In genomic region chr11:51448256-51448655, GRCm38 (mm10) we compare ENCODE assay signal across 26 mouse cellular contexts.
DNase-seq lines count a peak whose midpoint lies in the region; ATAC-seq and TF ChIP-seq lines count a peak whose summit lies in the region.
"Had no signal": no experiment of that assay in that cellular context is flagged by ENCODE, and none has a peak within 500 bp of the region (broad histone marks: within the 10 kb centered on the region; RNA-seq: fewer than 3 reads in every experiment).

No protein-coding gene starts in this region.

- whole genome bisulfite sequencing in kidney, adult 2 months: 88% methylated on average over 4 of the region's 4 CpGs
- WGBS in kidney, embryonic 15.5 days: 80% methylated on average over 4 of the region's 4 CpGs
- WGBS in midbrain, embryonic 10.5 days: 68% methylated on average over 4 of the region's 4 CpGs
- 60% methylated on average over 4 of the region's 4 CpGs for WGBS in midbrain, embryonic 14.5 days

- no peak for ATAC-seq in kidney, embryonic 15.5 days (replicated peaks; ENCODE audit: low FRiP score)
- no peak for ATAC-seq in midbrain, embryonic 14.5 days (ENCODE audit: low FRiP score, low TSS enrichment)
- ATAC-seq: forebrain, embryonic 14.5 days; forebrain, postnatal 0 days had no signal

- H3K4me1 ChIP-seq in kidney, adult 2 months (ENCODE audit: control insufficient read depth, insufficient read depth, low read length): no peaks in the 10 kb centered on the region
- H3K4me1 ChIP-seq in kidney, embryonic 15.5 days: peaks cover 3% of the 10 kb centered on the region; the same call in 1 of the 2 replicates
- peaks cover 36% of the 10 kb centered on the region for H3K4me1 ChIP-seq in midbrain, embryonic 10.5 days
- H3K4me1 ChIP-seq in midbrain, embryonic 14.5 days (ENCODE audit: control insufficient read depth, insufficient read depth, low read length): 0 out of 2 replicates have a peak, but pooled peaks cover 7% of the 10 kb centered on the region
- H3K4me1 ChIP-seq: heart, embryonic 15.5 days had no signal

- H3K36me3 ChIP-seq in kidney, adult 2 months (ENCODE audit: control insufficient read depth, insufficient read depth, low read length): no peaks in the 10 kb centered on the region
- H3K36me3 ChIP-seq in kidney, embryonic 15.5 days: no peaks in the 10 kb centered on the region
- no peaks in the 10 kb centered on the region for H3K36me3 ChIP-seq in midbrain, embryonic 10.5 days
- no peaks in the 10 kb centered on the region for H3K36me3 ChIP-seq in midbrain, embryonic 14.5 days (ENCODE audit: control insufficient read depth, insufficient read depth, low read length)
- H3K36me3 ChIP-seq: G1E; heart, embryonic 12.5 days; heart, embryonic 15.5 days; hindbrain, embryonic 12.5 days; hindbrain, embryonic 15.5 days had no signal

- H3K27me3 ChIP-seq in kidney, adult 2 months (replicated peaks; ENCODE audit: control insufficient read depth, insufficient read depth, low read length): no peaks in the 10 kb centered on the region
- no peaks in the 10 kb centered on the region; the same call in 1 of the 2 replicates for H3K27me3 ChIP-seq in kidney, embryonic 15.5 days
- no peaks in the 10 kb centered on the region for H3K27me3 ChIP-seq in midbrain, embryonic 10.5 days (ENCODE audit: low read depth, poor library complexity, severe bottlenecking)
- H3K27me3 ChIP-seq in midbrain, embryonic 14.5 days (ENCODE audit: control insufficient read depth, insufficient read depth, low read length): no peaks in the 10 kb centered on the region
- H3K27me3 ChIP-seq: hindbrain, embryonic 12.5 days; hindbrain, embryonic 15.5 days had no signal

- no peak for TF ChIP-seq CTCF in kidney, adult 2 months (conservative IDR thresholded peaks at IDR 0.05; ENCODE audit: insufficient read depth, insufficient read length, low read depth, low read length)

- H3K4me2 ChIP-seq in kidney, embryonic 15.5 days: no peak overlapping the region
- H3K4me2 ChIP-seq in midbrain, embryonic 14.5 days (ENCODE audit: low read length): no peak overlapping the region
- H3K4me2 ChIP-seq: heart, embryonic 12.5 days; heart, embryonic 15.5 days; hindbrain, embryonic 12.5 days; hindbrain, embryonic 15.5 days had no signal

- no peak overlapping the region for H3K4me3 ChIP-seq in kidney, adult 2 months (ENCODE audit: insufficient read depth, low read depth, low read length)
- no peak overlapping the region for H3K4me3 ChIP-seq in kidney, embryonic 15.5 days (replicated peaks)
- H3K4me3 ChIP-seq in midbrain, embryonic 10.5 days: no peak overlapping the region
- H3K4me3 ChIP-seq in midbrain, embryonic 14.5 days (replicated peaks; ENCODE audit: low read depth, low read length): no peak overlapping the region
- H3K4me3 ChIP-seq: gastrocnemius, adult 2 months; heart, embryonic 12.5 days; heart, embryonic 15.5 days; hindbrain, embryonic 12.5 days; hindbrain, embryonic 15.5 days had no signal

- no peak overlapping the region for H3K9ac ChIP-seq in kidney, embryonic 15.5 days
- no peak overlapping the region for H3K9ac ChIP-seq in midbrain, embryonic 14.5 days (replicated peaks; ENCODE audit: low read length)
- H3K9ac ChIP-seq: forebrain, postnatal 0 days; heart, embryonic 12.5 days; heart, embryonic 15.5 days; hindbrain, embryonic 12.5 days; hindbrain, embryonic 15.5 days had no signal

- peak; percentile 36 for DNase-seq in kidney, adult 2 months
- DNase-seq in midbrain, embryonic 10.5 days (ENCODE audit: low spot score): no peak
- DNase-seq in midbrain, embryonic 14.5 days: no peak
- peak; percentile 52 for DNase-seq in gonadal fat pad, adult 2 months (ENCODE audit: low read depth)
- no peak for DNase-seq in thymus, postnatal 36 days
- DNase-seq in spleen, adult 18-20 months: no peak
- DNase-seq: adrenal gland, adult 2 months; adrenal gland, postnatal 14 days; B cell, adult 2 months; cerebellum, adult 11 months; cerebellum, adult 2 months; cerebellum, postnatal 36 days; embryo, embryonic 11 days; forebrain, postnatal 0 days; gastrocnemius, postnatal 14 days; heart, adult 18-20 months; heart, postnatal 10 days; heart, postnatal 4 days had no signal

- TF ChIP-seq POLR2A in kidney, adult 2 months (IDR thresholded peaks at IDR 0.05; ENCODE audit: low read depth, low read length): no peak

- H3K9me3 ChIP-seq in kidney, embryonic 15.5 days (replicated peaks): no peaks in the 10 kb centered on the region
- H3K9me3 ChIP-seq in midbrain, embryonic 10.5 days (replicated peaks): no peaks in the 10 kb centered on the region
- H3K9me3 ChIP-seq in midbrain, embryonic 14.5 days (ENCODE audit: control insufficient read depth, low read length): no peaks in the 10 kb centered on the region
- H3K9me3 ChIP-seq: G1E; heart, embryonic 12.5 days; heart, embryonic 15.5 days; hindbrain, embryonic 12.5 days; hindbrain, embryonic 15.5 days had no signal

- H3K27ac ChIP-seq in kidney, adult 2 months (ENCODE audit: insufficient read depth, low read depth, low read length): no peak overlapping the region
- no peak overlapping the region for H3K27ac ChIP-seq in kidney, embryonic 15.5 days
- peak overlapping the region; percentile 59 for H3K27ac ChIP-seq in midbrain, embryonic 10.5 days (replicated peaks)
- no peak overlapping the region for H3K27ac ChIP-seq in midbrain, embryonic 14.5 days (replicated peaks; ENCODE audit: low read depth, low read length)
- H3K27ac ChIP-seq: gastrocnemius, adult 2 months; heart, embryonic 15.5 days; hindbrain, embryonic 12.5 days; hindbrain, embryonic 15.5 days had no signal

Comparison
In these comparisons a context has a peak if more than half of its experiments do, and no peak if none do; other contexts are left out.
1. DNase-seq: peak in kidney, adult 2 months (single experiment) and gonadal fat pad, adult 2 months (single experiment); none in midbrain, embryonic 10.5 days (single experiment), midbrain, embryonic 14.5 days (single experiment), thymus, postnatal 36 days (0 of 2) and spleen, adult 18-20 months (0 of 2).